Mouse (Mus musculus) gastrocnemius, postnatal 14 days (tissue): ENCODE results near the gene Glrx5. TPM values are rescaled to one million over a fixed set of nuclear protein-coding genes. Genes with fewer than 3 reads are reported as not detected.

Experiments
- DNase-seq: peaks from one replicate; pipeline ENCODE4 v3.0.0; 2021; ENCODE audit warnings: mixed read lengths
- intact Hi-C: fragments of 180-260 bp; cut with DNase I; formaldehyde crosslinking; loops from one replicate; pipeline ENCODE4 v1.15.1; 2025; ENCODE audit warnings: low total_unique reads
- total RNA-seq, 2 experiments: library from RNA; stranded (reverse); gene quantifications; 2 replicates each; pipeline ENCODE4 v1.2.3; 2021

Gene Glrx5
- total RNA-seq, 2 experiments from 2014 or later = 66.0 to 67.1 TPM

GRCm38 (mm10) chr12:105055308-105055707 is 22.8 kb downstream of the Glrx5 start:
- no peak for DNase-seq
- intact Hi-C loops = loop anchor here (10.0 kb wide), 1 partner anchor 119 kb away; the partner anchor contains the start of gene Tcl1b5

- no peak for DNase-seq
- intact Hi-C loops = no loop called here
Measured at GRCm38 (mm10) chr12:105060006-105060405, 27.5 kb downstream of the Glrx5 start.

- no peak for DNase-seq
- intact Hi-C loops = no loop called here
Measured at GRCm38 (mm10) chr12:105063201-105064134, 31.0 kb downstream of the Glrx5 start.

GRCm38 (mm10) chr12:105064168-105064567 is 31.7 kb downstream of the Glrx5 start:
- no peak for DNase-seq

GRCm38 (mm10) chr12:105065119-105065518 is 32.6 kb downstream of the Glrx5 start:
- no peak for DNase-seq
- intact Hi-C loops = no loop called here

More at GRCm38 (mm10) chr12:105064168-105064567, 31.7 kb downstream of the Glrx5 start:
- intact Hi-C loops = no loop called here

- no peak for DNase-seq
- intact Hi-C loops = no loop called here
Measured at GRCm38 (mm10) chr12:105066523-105066922, 34.0 kb downstream of the Glrx5 start.

- DNase-seq = no peak
- intact Hi-C loops = no loop called here
Measured at GRCm38 (mm10) chr12:105068911-105069310, 36.4 kb downstream of the Glrx5 start.

- intact Hi-C loops = no loop called here
- no peak for DNase-seq
Measured at GRCm38 (mm10) chr12:105073708-105074107, 41.2 kb downstream of the Glrx5 start.

- no peak for DNase-seq
- intact Hi-C loops = no loop called here
Measured at GRCm38 (mm10) chr12:105075496-105075895, 43.0 kb downstream of the Glrx5 start.

- no peak for DNase-seq
- intact Hi-C loops = no loop called here
Measured at GRCm38 (mm10) chr12:105076511-105076910, 44.0 kb downstream of the Glrx5 start.

- DNase-seq = no peak
- intact Hi-C loops = no loop called here
Measured at GRCm38 (mm10) chr12:105077232-105077631, 44.7 kb downstream of the Glrx5 start.

GRCm38 (mm10) chr12:105084171-105084570 is 51.7 kb downstream of the Glrx5 start:
- DNase-seq = no peak
- intact Hi-C loops = no loop called here

- DNase-seq = no peak
- intact Hi-C loops = no loop called here
Measured at GRCm38 (mm10) chr12:105084816-105085215, 52.3 kb downstream of the Glrx5 start.

GRCm38 (mm10) chr12:105085296-105085695 is 52.8 kb downstream of the Glrx5 start:
- intact Hi-C loops = no loop called here
- no peak for DNase-seq

GRCm38 (mm10) chr12:105086781-105087180 is 54.3 kb downstream of the Glrx5 start:
- no peak for DNase-seq
- intact Hi-C loops = no loop called here

- DNase-seq = no peak
- intact Hi-C loops = no loop called here
Measured at GRCm38 (mm10) chr12:105087353-105087752, 54.9 kb downstream of the Glrx5 start.

GRCm38 (mm10) chr12:105089231-105089630 is 56.7 kb downstream of the Glrx5 start:
- no peak for DNase-seq
- intact Hi-C loops = no loop called here

- no peak for DNase-seq
- intact Hi-C loops = no loop called here
Measured at GRCm38 (mm10) chr12:105091604-105092003, 59.1 kb downstream of the Glrx5 start.
